Mouse (Mus musculus): Measurements from ENCODE around the gene 2900026A02Rik.
A peak's percentile ranks its signal among the peaks of the same experiment; 100 is the strongest.

Gene 2900026A02Rik

DNA sequence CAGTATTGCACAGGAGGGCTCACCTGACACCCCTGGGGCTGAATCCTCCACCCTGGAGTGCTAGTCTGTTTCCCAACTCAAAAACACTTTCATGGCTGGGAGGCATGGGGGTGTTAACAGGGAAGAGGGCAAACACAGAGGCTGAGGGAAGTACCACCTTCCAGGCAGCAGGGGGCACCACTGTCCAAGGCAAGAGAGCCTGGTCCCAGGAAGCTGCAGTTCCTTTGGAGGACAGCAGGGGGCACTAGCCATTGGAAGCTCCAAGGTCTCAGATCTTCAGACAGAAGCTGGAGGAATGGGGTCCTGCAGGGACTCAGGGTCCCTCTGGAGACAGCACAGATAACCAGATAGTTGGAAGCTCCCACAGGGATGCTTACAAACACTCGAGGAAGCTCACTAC, 121.5 kb downstream of the 2900026A02Rik start:
- peak; percentile 83 to 84 for DNase-seq (ENCODE audit: low spot score in 2 of 2)

DNA sequence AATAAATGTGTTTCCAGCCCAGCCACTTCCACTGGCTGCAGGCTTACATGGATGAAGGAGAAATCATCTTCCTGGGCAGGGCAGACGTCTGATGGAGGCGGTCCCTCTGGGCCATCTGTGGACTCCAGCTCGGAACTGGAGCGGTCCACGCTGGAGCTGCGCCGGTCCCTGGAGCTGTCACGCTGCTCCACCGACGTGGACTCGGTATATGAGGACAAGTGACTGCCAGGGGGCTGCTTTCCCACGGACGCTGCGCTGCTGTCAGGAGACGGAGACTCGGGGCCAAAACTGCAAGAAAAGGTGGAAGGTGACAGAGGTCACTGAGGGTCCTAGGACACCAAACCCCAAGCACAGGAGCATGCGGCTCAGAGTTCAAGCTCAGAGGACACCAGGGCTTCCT, 123.5 kb downstream of the 2900026A02Rik start:
- DNase-seq (ENCODE audit: low spot score in 2 of 2), result no peak

DNA sequence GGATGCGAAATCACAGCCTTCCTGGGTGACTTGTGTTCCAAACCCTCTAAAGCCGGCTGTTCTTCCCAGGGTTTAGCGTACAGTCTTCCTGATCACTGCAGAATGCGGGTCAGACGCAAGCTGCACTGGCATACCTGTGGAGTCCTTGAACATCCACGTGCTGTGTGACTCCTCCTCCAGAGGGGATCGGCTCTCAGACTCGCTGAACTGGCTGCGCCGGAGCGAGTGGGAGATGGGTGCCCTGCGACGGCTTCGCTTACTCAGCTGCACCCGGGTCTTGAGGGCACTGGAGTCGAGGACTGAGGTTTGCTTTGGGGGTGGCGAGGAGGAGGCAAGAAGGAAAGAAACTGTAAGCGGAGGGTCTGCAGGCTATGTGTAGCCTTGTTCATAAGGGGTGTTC, 125.6 kb downstream of the 2900026A02Rik start:
- no peak for DNase-seq (ENCODE audit: low spot score in 2 of 2)

DNA sequence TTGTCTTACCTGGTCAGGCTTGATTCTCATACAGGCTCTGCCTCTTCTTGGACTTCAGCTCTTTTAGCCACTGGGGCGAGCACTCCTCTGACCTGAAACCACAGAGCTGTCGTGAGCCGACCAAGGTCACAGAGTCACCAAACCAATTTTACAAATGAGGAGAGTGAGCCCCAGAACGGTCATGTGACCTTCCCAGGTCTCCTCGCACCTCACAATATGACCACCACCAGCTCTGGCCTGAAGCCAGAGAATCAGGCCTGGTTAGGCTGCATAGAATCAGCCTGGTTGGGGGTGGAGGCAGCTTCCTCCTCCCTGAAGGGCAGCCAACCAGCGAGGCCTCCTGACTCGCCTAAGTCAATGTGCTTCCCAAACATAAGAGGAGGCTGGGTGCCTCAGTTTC, 128.6 kb downstream of the 2900026A02Rik start:
- DNase-seq (ENCODE audit: low spot score in 2 of 2), result no peak

DNA sequence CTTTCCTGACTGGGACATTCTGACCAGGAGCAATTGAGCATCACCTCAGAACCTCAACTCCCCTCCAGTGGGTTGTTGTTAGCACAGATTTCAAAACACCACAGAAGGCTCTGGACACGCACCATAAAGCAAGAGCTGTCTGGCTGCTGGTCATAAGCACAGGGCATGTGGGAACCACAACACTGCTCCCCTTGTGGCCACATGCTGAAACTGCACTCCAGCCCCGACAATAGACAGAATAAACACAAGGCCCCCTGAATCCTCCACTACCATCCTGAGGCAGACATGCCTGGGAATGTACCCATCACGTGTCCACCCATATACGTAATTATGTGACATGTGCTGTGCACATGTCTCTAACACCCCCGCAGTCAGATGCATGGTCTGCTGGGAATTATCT, 129.9 kb downstream of the 2900026A02Rik start:
- no peak for DNase-seq (ENCODE audit: low spot score in 2 of 2)

DNA sequence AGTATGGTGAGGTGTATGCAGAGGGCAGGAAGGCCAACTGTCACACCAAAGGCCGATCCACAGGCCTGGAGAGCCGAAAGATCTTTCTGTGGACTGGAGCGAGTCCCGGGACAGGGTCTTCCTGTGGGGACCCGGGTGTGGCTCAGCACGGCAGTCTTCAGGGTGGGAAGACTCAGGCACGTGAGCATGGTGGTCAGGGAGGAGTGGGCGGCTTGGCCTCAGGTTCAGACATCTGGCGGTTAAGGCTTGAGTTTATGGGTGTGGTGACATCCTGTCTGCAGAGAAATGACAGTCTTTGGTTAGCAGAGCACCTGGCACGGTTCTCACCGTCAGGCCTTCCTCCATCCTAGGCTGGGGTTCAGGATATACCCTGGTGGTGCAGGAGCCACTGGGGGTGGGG, 130.3 kb downstream of the 2900026A02Rik start:
- no peak for DNase-seq (ENCODE audit: low spot score in 2 of 2)

DNA sequence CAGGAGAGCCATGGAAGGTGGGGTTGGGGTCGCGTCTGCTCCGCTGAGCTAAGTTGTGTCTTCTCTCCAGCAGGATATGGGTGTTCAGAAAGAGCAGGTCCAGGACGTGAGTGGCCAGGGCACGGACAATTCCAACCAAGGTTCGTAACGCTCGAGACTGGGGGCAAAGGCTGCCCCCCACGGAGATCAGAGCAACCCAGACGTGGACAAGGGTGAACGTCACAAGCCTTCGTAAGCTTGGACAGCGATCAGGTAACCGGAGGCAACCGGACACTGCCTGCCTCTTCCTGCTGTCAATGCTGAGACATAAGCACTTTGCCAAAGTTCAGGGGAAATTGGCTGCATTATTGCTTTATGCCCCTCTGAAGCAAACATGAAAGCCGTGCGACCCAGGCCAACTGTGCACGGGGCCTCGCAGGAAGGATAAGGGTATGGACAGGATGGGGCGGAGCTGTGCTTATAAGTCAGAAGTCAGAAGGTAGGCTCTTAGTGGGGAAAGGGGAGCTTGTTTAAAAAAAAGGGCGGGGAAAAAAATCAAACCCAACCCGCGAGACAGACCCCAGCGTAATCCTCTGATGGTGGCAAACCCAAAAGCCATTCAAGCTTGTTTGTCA, 130.9 kb downstream of the 2900026A02Rik start:
- no peak for DNase-seq (ENCODE audit: low spot score in 2 of 2)

DNA sequence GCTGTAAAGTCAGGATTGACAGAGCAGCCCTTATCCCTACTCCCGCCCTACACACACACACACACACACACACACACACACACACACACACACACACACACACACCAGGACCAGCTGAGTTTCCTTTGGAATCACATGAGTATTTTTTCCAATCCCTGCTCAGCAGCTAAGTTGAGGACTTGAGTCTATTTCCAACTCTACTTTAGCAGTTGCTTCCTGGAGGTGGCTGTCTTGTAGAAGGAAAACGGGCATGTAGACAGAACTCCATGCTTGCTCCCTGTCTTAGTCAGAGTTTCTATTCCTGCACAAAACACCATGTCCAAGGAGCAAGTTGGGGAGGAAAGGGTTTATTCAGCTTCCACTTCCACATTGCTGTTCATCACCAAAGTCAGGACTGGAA, 133.6 kb downstream of the 2900026A02Rik start:
- no peak for DNase-seq (ENCODE audit: low spot score in 2 of 2)

DNA sequence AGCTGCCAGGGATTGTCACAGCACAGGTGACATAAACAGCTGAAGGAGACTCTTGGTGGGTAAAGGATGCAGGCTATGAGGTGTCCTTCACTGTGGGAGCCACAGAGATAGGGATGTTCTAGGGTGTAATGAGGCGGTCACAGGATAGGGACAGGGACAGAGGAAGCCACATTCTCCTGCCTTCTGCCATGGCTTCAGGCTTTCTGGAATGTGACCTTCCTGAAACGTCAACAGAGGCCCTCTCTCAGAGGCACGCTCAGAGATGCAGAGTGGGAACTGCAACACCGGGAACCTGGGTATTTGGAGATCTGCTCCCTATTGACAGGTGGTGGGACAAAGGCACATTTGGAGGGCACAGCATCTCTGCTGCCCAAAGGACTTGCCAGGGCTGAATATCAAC, 134.0 kb downstream of the 2900026A02Rik start:
- no peak for DNase-seq (ENCODE audit: low spot score in 2 of 2)

DNA sequence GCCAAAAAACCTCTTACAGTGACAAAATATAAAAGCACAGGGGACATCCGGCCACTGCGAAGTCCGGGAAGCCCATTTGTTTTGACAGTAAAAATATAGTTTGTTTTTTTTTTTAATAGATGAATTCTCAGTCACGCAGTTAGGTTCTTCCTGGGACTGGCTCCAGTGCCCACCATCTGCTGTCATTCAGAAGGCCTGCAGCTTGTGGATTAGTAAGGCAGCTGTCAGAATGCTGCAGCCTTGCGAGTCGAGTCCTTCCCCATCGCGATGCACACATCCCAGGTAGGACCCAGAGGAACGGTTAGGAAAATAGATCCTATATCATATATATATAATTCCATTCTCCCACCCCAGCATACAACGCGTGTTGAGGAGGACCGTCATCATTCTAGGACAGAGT, 134.6 kb downstream of the 2900026A02Rik start:
- DNase-seq (ENCODE audit: low spot score in 2 of 2), result no peak

DNA sequence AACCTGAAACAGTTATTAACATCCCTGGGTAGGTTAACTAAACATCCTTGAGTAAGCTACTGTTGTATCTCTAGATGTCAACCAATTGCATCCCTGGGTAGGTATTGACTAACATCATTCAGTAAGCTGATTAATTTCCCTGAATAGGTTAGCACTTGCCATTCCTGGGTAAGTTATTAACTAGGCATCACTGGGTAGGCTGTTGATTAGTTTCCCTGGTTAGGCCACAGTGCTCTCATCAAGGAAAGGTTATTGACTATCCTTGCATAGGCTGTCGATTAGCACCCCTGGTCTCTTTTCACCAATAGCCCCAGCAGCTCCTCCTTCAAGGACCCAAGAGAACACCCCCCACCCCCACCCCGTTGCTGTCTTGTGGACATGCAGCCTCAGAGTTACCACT, 135.1 kb downstream of the 2900026A02Rik start:
- DNase-seq (ENCODE audit: low spot score in 2 of 2), result no peak

DNA sequence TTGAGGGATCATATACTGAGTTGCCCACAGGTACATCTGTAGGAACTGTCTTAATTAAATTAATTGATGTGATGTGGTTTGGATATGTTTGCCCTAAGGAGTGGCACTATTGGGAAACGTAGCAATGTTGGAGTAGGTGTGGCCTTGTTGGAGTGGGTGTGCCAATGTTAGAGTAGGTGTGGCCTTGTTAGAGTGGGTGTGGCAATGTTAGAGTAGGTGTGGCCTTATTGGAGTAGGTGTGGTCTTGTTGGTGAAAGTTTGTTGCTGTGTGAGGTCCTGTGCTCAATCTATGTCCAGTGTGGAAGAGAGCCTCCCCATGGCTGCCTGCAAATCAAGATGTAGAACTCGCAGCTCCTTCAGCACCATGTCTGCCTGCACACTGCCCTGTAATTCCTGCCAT, 136.7 kb downstream of the 2900026A02Rik start:
- DNase-seq (ENCODE audit: low spot score in 2 of 2), result no peak

DNA sequence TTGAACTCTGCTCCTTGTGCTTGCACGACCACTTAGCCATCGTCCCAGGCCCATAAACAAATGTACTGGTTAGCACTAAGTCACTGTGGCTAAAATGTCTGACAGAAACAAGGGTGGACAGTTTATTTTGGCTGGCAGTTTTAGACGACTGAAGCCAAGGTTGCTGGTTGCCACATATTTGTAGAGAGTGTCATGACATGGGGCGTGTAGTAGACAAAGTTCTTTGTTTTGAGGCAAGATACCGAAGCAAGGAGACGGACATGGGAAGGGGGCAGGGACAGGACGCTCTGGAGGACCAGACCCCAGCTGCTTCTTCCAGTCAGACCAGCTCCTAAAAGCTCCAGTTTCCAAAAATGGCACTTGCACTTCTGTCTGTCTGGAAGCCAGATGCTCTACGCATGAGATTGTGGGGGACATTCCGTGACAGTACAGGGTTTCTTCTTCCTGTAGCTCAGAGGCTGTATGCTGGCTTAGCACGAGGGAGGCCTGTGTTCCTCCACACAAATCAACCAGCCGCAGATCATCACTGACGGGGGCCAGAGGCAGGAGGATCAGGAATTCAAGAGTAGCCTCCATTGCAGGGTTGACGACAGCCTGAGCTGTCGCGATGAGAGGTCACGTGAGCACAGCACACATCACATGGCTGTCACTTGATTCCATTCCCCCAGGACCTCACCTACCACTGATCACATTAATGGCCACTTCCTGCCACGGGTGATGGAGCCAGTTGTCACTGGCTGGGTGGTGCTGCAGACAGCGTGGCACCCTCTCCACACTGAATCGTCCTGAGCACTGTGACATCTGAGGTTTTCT, 138.5 kb downstream of the 2900026A02Rik start:
- no peak for DNase-seq (ENCODE audit: low spot score in 2 of 2)

DNA sequence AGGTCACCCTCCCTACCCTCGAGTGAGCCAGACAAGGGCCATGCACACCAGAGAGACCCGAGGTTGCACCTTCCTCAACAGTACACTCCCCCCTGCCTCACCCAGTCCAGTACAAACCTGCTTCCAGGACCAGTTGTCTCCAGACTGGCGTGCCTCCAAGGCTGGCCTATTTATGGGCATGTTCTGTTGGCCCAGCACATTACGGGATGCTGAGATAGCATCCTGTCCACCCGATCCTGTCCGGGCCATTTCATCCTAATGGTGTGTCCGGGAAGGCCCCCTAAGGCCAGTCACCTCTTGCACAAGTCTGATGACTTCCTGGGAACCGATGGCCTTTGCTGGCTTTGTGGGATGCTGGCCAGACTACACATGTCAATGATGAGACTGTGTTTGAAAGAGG, 139.6 kb downstream of the 2900026A02Rik start, which contains the start of gene Crybb3:
Crybb3 (minus strand) TSS at position 146 of the 400 bp plus-strand sequence.
- DNase-seq (ENCODE audit: low spot score in 2 of 2), result no peak

DNA sequence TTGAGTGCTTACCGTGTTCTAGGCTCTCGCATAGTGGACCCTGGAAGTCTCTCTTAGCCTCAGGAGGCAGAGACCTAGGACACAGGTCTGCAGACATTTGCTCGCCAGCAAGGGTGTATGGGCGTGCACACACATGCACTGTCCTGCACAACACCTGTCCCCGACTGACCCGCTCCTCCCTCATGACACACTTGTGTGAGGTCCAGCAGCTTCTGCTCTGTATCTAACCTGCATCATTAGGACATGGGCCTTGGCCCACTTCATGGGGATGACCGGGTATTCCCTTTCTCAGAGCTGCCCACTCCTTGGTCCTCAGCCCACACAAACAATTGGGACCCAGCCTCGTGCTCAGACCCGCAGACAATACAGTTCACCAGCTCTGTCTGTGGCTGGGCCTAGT, 140.0 kb downstream of the 2900026A02Rik start:
- no peak for DNase-seq (ENCODE audit: low spot score in 2 of 2)

DNA sequence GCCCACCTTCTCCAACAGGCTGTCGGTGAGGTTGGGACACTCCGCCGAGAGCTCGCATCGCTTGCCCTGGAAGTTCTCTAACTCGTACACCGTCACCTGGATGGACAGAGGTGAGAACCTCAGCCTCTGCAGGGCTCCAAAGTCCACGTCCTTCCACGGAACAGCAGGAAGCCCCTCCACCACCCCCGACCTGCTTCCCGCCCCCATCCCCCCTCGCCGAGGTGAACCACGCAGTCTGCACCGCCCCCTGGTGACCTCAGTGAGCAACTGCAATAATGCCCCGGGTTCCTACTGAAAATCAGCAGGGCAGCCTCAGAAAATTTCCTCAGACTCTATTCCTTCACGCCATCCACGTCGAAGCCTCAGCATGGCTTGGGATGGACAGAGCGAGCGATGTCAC, 141.3 kb downstream of the 2900026A02Rik start:
- DNase-seq (ENCODE audit: low spot score in 2 of 2), result no peak

DNA sequence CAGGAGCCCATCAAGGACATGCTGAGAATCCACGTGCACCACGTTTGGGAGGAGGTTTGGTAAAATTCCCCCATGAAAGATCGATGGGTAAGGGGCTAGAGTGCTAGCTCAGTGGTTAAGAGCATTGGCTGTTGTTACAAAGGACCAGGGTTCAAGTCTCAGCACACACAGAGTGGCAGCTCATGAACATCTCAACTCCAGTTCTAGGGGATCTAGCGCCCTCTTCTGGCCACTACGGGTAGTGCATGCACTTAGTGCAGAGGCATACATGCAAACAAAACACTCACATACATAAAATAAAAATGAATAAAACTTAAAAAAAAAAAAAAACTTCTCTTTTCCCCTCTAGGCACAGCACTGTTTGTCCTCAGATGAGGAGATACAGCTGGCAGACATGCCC, 142.3 kb downstream of the 2900026A02Rik start:
- DNase-seq (ENCODE audit: low spot score in 2 of 2), result no peak

DNA sequence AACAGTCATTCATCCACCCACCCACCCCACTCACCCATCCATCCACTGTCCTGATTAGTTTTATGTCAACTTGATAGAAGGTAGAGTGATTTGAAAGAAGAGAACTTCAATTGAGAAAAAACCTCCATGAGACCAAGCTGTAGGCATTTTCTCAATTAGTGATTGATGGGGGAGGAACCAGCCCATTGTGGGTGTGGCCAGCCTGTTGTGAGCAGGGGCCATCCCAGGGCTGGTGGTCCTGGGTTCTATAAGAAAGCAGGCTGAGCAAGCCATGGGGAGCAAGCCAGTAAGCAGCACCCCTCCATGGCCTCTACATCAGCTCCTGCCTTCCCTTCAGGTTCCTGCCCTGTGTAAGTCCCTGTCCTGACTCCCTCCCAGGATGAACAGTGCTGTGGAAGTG, 151.0 kb downstream of the 2900026A02Rik start, which contains the start of gene Crybb2:
Crybb2 (minus strand) TSS at position 101 of the 400 bp plus-strand sequence.
- DNase-seq (ENCODE audit: low spot score in 2 of 2), result no peak

DNA sequence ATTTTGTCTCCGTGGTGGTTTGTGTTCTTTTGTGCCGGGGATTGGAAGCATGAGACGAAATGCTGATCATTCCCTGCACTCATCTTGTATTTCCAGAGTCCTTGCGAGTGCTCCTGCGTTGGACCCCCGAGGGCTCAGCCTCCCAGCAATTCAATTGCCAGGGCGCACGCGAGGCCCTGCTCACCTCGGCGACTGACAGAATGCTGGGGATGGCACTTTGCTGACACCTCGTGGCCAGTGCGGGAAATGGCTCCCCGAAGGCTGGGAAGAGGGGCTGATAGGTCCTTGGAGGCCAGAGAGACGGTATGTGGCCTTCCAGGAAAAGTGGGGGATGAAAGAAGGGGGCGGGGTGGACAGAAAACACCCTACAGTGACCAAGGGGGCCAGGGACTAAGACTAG, 166.7 kb downstream of the 2900026A02Rik start:
- DNase-seq (ENCODE audit: low spot score in 2 of 2), result peak; percentile 55 to 70

DNA sequence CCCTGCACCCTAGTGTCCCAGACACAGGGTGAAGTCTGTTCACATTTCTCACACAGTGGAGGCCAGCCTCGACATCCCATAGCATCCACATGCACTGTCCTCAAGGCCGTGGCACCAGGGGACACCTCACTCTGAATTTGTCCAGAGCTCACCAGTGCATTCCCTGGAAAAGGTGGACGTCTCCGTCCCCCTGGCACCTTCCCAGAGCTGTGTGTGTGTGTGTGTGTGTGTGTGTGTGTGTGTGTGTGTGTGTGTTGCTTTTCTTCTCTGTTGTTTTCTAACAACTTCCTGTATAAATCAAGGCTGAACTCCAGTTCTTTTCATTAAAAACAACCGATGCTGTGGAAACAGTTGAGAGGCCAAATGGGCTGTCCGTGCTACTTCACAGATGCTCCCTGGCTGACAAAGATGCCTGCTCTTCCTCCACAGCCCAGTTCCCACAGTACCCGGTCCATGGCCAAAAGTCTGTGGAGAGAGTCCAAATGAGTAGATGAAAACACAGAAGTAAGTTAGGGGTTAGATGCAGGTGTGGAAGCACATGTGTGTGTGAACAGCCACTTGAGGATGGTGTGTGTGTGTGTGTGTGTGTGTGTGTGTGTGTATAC, 170.4 kb downstream of the 2900026A02Rik start:
- no peak for DNase-seq (ENCODE audit: low spot score in 2 of 2)

DNA sequence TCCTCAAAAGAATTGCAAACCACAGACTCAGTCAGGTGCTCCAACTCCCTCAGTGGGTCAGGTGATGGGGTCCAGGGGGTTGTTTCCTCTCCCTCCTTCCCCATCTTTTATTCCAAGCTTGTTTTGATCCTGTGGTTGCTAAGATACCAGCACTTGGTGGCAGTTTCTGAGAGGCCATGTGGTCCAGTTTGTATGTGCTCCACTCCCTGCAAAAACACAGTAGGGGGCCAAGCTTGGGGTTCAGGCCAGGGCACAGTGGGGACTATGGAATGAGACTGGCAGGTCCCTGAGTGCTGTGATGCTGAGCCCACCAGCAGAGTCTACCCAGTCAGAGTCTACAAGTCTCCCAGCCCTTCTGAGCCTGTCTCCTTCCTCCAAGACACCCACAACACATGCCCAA, 171.2 kb downstream of the 2900026A02Rik start:
- DNase-seq (ENCODE audit: low spot score in 2 of 2), result no peak

DNA sequence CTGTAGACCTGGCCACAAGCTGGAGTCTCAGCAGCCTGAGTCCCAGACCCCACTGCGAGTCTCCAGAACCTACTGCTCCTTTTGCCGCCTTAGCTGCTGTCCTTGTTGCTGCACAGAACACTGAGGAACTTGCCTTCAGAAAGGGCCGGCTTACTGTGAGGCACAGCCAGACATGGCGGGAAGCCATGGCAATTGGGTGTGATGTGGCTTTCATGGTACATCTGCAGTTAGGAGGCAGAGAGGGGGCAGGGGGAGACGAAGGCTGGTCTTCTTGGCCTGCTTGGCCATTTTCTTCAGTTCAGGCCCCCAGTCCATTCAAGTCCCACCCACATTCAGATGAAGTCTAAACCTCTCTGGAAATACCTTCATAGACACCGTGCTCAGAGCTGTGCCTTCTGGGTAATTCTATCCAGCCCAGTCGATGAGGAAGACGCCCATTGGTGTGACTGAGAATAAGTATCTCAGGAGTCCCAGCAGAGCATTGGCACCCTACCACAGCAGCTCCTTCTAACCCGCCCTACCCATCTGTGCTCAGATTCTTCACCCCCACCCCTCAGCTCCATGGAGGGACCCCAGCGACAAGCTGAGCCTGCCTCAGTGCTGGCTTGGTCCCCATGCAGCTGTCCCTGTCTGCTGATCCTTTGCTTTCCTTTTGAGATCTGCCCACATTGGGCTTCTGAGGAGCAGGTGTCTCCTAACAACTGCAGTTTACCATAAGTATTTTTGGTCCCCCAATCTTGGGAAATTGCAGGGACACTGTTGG, 175.3 kb downstream of the 2900026A02Rik start:
- peak; percentile 36 to 43 for DNase-seq (ENCODE audit: low spot score in 2 of 2)

Measured in right cerebral cortex, postnatal 36 days (tissue).